Mouse (Mus musculus) limb, embryonic 14.5 days (tissue): ENCODE results near the gene Poc5. TPM values are rescaled to one million over a fixed set of nuclear protein-coding genes. Genes with fewer than 3 reads are reported as not detected.

Experiments
- ATAC-seq: fragments of 200-750 bp; cut with Nextera tagmentation; 2 replicates; pipeline ENCODE4 v1.8.0; 2017; ENCODE audit warnings: low read depth, moderate number of reproducible peaks, moderate TSS enrichment; ENCODE audit not compliant: low FRiP score
- DNase-seq: peaks from one replicate; pipeline ENCODE4 v3.0.0-alpha.2; 2015; ENCODE audit warnings: low spot score
- H3K27ac ChIP-seq: fragments of 300-500 bp; sonication (generic); replicated peaks from 2 replicates; pipeline ENCODE4 v1.5.1; 2014; ENCODE audit warnings: low read depth, mild to moderate bottlenecking, low read length, moderate library complexity, mixed read lengths
- H3K27me3 ChIP-seq: fragments of 300-500 bp; sonication (generic); 2 replicates; pipeline ENCODE4 v1.6.1; 2014; ENCODE audit warnings: low read length, mixed read lengths; ENCODE audit not compliant: control insufficient read depth, insufficient read depth
- H3K36me3 ChIP-seq: fragments of 300-500 bp; sonication (generic); 2 replicates; pipeline ENCODE4 v1.6.1; 2014; ENCODE audit warnings: mild to moderate bottlenecking, low read length, moderate library complexity, mixed read lengths; ENCODE audit not compliant: control insufficient read depth, insufficient read depth
- H3K4me1 ChIP-seq: fragments of 300-500 bp; sonication (generic); 2 replicates; pipeline ENCODE4 v1.6.1; 2014; ENCODE audit warnings: antibody characterized with exemption, low read length, mixed read lengths; ENCODE audit not compliant: control insufficient read depth, insufficient read depth
- H3K4me2 ChIP-seq: fragments of 300-500 bp; sonication (generic); replicated peaks from 2 replicates; pipeline ENCODE4 v1.6.1; 2014; ENCODE audit warnings: low read depth, mild to moderate bottlenecking, low read length, moderate library complexity; ENCODE audit not compliant: severe bottlenecking
- H3K4me3 ChIP-seq: fragments of 300-500 bp; sonication (generic); replicated peaks from 2 replicates; pipeline ENCODE4 v1.5.1; 2014; ENCODE audit warnings: low read length
- H3K9ac ChIP-seq: fragments of 300-500 bp; sonication (generic); 2 replicates; pipeline ENCODE4 v1.6.1; 2014; ENCODE audit warnings: mild to moderate bottlenecking, low read depth, low read length, moderate library complexity; ENCODE audit not compliant: severe bottlenecking
- H3K9me3 ChIP-seq: fragments of 300-500 bp; sonication (generic); 2 replicates; pipeline ENCODE4 v1.6.1; 2016; ENCODE audit warnings: low read length; ENCODE audit not compliant: control insufficient read depth
- POLR2A ChIP-seq: fragments of 200-500 bp; IDR thresholded peaks from 2 replicates; pipeline ENCODE4 v1.8.0; 2012; ENCODE audit warnings: inconsistent platforms, mild to moderate bottlenecking, moderate library complexity, borderline replicate concordance; ENCODE audit not compliant: insufficient read depth, insufficient read length; ENCODE audit errors: extremely low read depth
- WGBS: fragments of 180-500 bp; shearing (Covaris S2); extraction: QIAGEN DNeasy Blood & Tissue Kit; methylation state at CpG from one replicate; pipeline ENCODE4 v1.1.7; 2014; 5-methylcytosine and 5-hydroxymethylcytosine counted together
- polyA plus RNA-seq, 2 experiments: library from polyadenylated mRNA; depleted of rRNA in 1 of 2; stranded (reverse) in 1 of 2; unstranded in 1 of 2; fragments of >200 nt; fragmentation: Nextera tagmentation in 1 of 2; extraction: Ambion mirVana in 1 of 2; gene quantifications; 2 replicates each; pipeline versions ENCODE4 v1.2.1 to v1.2.3; 2012 to 2014

Poc5 gene
- polyA plus RNA-seq, 2 experiments, result 12.8 to 15.7 TPM

- WGBS, result 86% methylated on average over 12 of the region's 12 CpGs
- Histone ChIP-seq H3K27ac (no peak overlapping the region), H3K9ac (no peak overlapping the region), H3K27me3 (no peaks in the 10 kb centered on the region), H3K9me3 (no peaks in the 10 kb centered on the region), H3K4me1 (no peaks in the 10 kb centered on the region), H3K36me3 (no peaks in the 10 kb centered on the region), H3K4me2 (no peak overlapping the region), H3K4me3 (no peak overlapping the region)
- ATAC-seq (no peak), DNase-seq (no peak)
- TF ChIP-seq POLR2A, result no peak
Measured at GRCm38 (mm10) chr13:96351264-96351663, 36.8 kb upstream of the Poc5 start.

- Histone ChIP-seq H3K4me2 (no peak overlapping the region), H3K27ac (no peak overlapping the region), H3K9me3 (no peaks in the 10 kb centered on the region), H3K4me1 (no peaks in the 10 kb centered on the region), H3K4me3 (no peak overlapping the region), H3K36me3 (no peaks in the 10 kb centered on the region), H3K27me3 (no peaks in the 10 kb centered on the region), H3K9ac (no peak overlapping the region)
- no peak for TF ChIP-seq POLR2A
- no peak for ATAC-seq
- DNase-seq, result no peak
- WGBS, result 6% methylated on average over 2 of the region's 2 CpGs
Measured at GRCm38 (mm10) chr13:96375519-96375918, 12.6 kb upstream of the Poc5 start.

- no peak for TF ChIP-seq POLR2A
- no peaks in the 10 kb centered on the region for H3K4me1 ChIP-seq
- H3K4me2 ChIP-seq, result no peak overlapping the region
- no peaks in the 10 kb centered on the region for H3K27me3 ChIP-seq
- no peaks in the 10 kb centered on the region for H3K36me3 ChIP-seq
- ATAC-seq (no peak), DNase-seq (peak; percentile 49)
- WGBS, result 82% methylated on average over 18 of the region's 18 CpGs
- H3K27ac ChIP-seq, result no peak overlapping the region
- no peak overlapping the region for H3K9ac ChIP-seq
- no peak overlapping the region for H3K4me3 ChIP-seq
- no peaks in the 10 kb centered on the region for H3K9me3 ChIP-seq
Measured at GRCm38 (mm10) chr13:96376871-96377270, 11.2 kb upstream of the Poc5 start.

DNA sequence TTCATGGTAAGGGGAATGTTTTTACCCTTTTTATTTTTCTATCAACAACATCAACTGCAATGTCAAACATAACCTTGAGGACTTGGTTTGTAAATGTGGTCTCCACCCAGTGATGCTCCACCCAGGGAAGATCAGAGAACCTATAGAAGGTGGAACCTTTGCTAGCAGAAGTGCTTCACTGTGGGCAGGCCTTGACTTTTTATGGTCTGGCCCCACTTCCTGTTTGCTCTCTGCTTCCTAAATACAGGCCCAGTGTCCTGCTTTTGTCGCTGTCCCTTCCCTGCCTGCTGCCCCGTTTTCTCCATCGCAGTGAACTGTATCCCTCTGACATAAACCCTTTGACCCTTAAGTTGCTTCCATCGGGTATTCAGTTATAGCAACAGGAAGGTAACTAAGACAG lies 10.2 kb upstream of the Poc5 start:
- DNase-seq (no peak), ATAC-seq (no peak)
- Histone ChIP-seq H3K9me3 (no peaks in the 10 kb centered on the region), H3K36me3 (no peaks in the 10 kb centered on the region), H3K4me3 (no peak overlapping the region), H3K9ac (no peak overlapping the region), H3K4me1 (no peaks in the 10 kb centered on the region), H3K4me2 (no peak overlapping the region), H3K27me3 (no peaks in the 10 kb centered on the region), H3K27ac (no peak overlapping the region)
- no peak for TF ChIP-seq POLR2A
- WGBS, result 57% methylated on average over 4 of the region's 4 CpGs

- WGBS, result 27% methylated on average over 2 of the region's 2 CpGs
- TF ChIP-seq POLR2A, result no peak
- no peak for DNase-seq
Measured at GRCm38 (mm10) chr13:96389301-96389700, 1.2 kb downstream of the Poc5 start.

GRCm38 (mm10) chr13:96401251-96401650 lies 13.2 kb downstream of the Poc5 start:
- Histone ChIP-seq H3K4me3 (no peak overlapping the region), H3K27ac (no peak overlapping the region), H3K9ac (no peak overlapping the region), H3K27me3 (no peaks in the 10 kb centered on the region), H3K36me3 (peaks cover 81% of the 10 kb centered on the region), H3K4me2 (no peak overlapping the region), H3K9me3 (no peaks in the 10 kb centered on the region), H3K4me1 (no peaks in the 10 kb centered on the region)
- no peak for ATAC-seq
- no peak for TF ChIP-seq POLR2A
- 84% methylated on average over 5 of the region's 5 CpGs for WGBS
- DNase-seq, result no peak

More at GRCm38 (mm10) chr13:96389301-96389700, 1.2 kb downstream of the Poc5 start:
- no peaks in the 10 kb centered on the region for H3K27me3 ChIP-seq
- H3K36me3 ChIP-seq, result peaks cover 40% of the 10 kb centered on the region
- no peak overlapping the region for H3K27ac ChIP-seq
- ATAC-seq, result no peak
- no peaks in the 10 kb centered on the region for H3K9me3 ChIP-seq
- H3K9ac ChIP-seq, result peak overlapping the region; percentile 60
- H3K4me3 ChIP-seq, result peak overlapping the region; percentile 64
- peak overlapping the region; percentile 73 for H3K4me2 ChIP-seq
- peaks cover 8% of the 10 kb centered on the region for H3K4me1 ChIP-seq
